Mouse (Mus musculus) MEL (cell line): ENCODE data around the gene Gphb5. TPM values are rescaled to one million over a fixed set of nuclear protein-coding genes. Genes with fewer than 3 reads are reported as not detected.

Source experiments
- DNase-seq: peaks from one replicate; pipeline ENCODE4 v3.0.0; 2011; ENCODE audit warnings: low read depth, low spot score
- H3K27ac ChIP-seq: 2 replicates; pipeline ENCODE4 v1.5.1; 2012; ENCODE audit warnings: low read depth, mild to moderate bottlenecking, control low read depth, low read length, moderate library complexity; ENCODE audit not compliant: control insufficient read depth
- H3K27me3 ChIP-seq, 2 experiments: fragments of 150-350 bp in 1 of 2; sonication (generic) in 1 of 2; 2 replicates each; pipeline ENCODE4 v1.6.1; 2012; ENCODE audit warnings: low read length in 2 of 2, mild to moderate bottlenecking in 2 of 2, improper control_type of control experiment in 1 of 2, moderate library complexity in 1 of 2; ENCODE audit not compliant: insufficient read depth in 2 of 2, control insufficient read depth in 1 of 2
- H3K36me3 ChIP-seq, 2 experiments: 2 replicates each; pipeline ENCODE4 v1.6.1; 2012 to 2014; ENCODE audit warnings: low read length in 2 of 2, improper control_type of control experiment in 1 of 2, inconsistent platforms in 1 of 2, mild to moderate bottlenecking in 1 of 2; ENCODE audit not compliant: insufficient read depth in 2 of 2, control insufficient read depth in 1 of 2
- H3K4me1 ChIP-seq, 2 experiments: fragments of 150-350 bp in 1 of 2; sonication (generic) in 1 of 2; 2 replicates each; pipeline ENCODE4 v1.6.1; 2012; ENCODE audit warnings: low read length in 2 of 2, improper control_type of control experiment in 1 of 2, mild to moderate bottlenecking in 1 of 2; ENCODE audit not compliant: insufficient read depth in 2 of 2, control insufficient read depth in 1 of 2
- H3K4me3 ChIP-seq, 2 experiments: fragments of 150-350 bp in 1 of 2; sonication (generic) in 1 of 2; 2 replicates each; pipeline ENCODE4 v1.5.1; 2012; ENCODE audit warnings: low read depth in 2 of 2, low read length in 2 of 2, mild to moderate bottlenecking in 2 of 2, moderate library complexity in 2 of 2, control low read depth in 1 of 2, improper control_type of control experiment in 1 of 2; ENCODE audit not compliant: control insufficient read depth in 1 of 2, insufficient read depth in 1 of 2
- H3K79me2 ChIP-seq: 2 replicates; pipeline ENCODE4 v1.6.1; 2012; ENCODE audit warnings: mild to moderate bottlenecking, low read length, moderate library complexity; ENCODE audit not compliant: control insufficient read depth, poor library complexity, insufficient read depth
- H3K9ac ChIP-seq: 2 replicates; pipeline ENCODE4 v1.6.1; 2012; ENCODE audit warnings: low read depth, mild to moderate bottlenecking, control low read depth, low read length, moderate library complexity; ENCODE audit not compliant: control insufficient read depth, poor library complexity, severe bottlenecking
- H3K9me3 ChIP-seq: fragments of 150-350 bp; sonication (generic); replicated peaks from 2 replicates; pipeline ENCODE4 v1.6.1; 2012; ENCODE audit warnings: mild to moderate bottlenecking, low read length, improper control_type of control experiment, moderate library complexity; ENCODE audit not compliant: insufficient read depth
- BHLHE40 ChIP-seq: IDR thresholded peaks from 2 replicates; pipeline ENCODE4 v1.6.1; 2012; ENCODE audit warnings: low read depth, mild to moderate bottlenecking, inconsistent platforms, low read length, improper control_type of control experiment, borderline replicate concordance
- CHD1 ChIP-seq: IDR thresholded peaks from 2 replicates; pipeline ENCODE4 v1.6.1; 2012; ENCODE audit warnings: low read depth, mild to moderate bottlenecking, inconsistent platforms, low read length, improper control_type of control experiment
- CHD2 ChIP-seq: IDR thresholded peaks from 2 replicates; pipeline ENCODE4 v1.6.1; 2011; ENCODE audit warnings: low read length, improper control_type of control experiment
- CTCF ChIP-seq, 3 experiments: IDR thresholded peaks in 2 of 3; conservative IDR thresholded peaks in 1 of 3; 2 replicates each; pipeline ENCODE4 v1.5.1; 2011 to 2012; ENCODE audit warnings: low read length in 3 of 3, low read depth in 2 of 3, mild to moderate bottlenecking in 2 of 3, improper control_type of control experiment in 1 of 3, inconsistent platforms in 1 of 3, mixed read lengths in 1 of 3, moderate library complexity in 1 of 3; ENCODE audit not compliant: control insufficient read depth in 1 of 3, insufficient read depth in 1 of 3, poor library complexity in 1 of 3, severe bottlenecking in 1 of 3
- E2F4 ChIP-seq: IDR thresholded peaks from 2 replicates; pipeline ENCODE4 v1.6.1; 2011; ENCODE audit warnings: low read depth, low read length, improper control_type of control experiment, borderline replicate concordance
- EP300 ChIP-seq, 2 experiments: IDR thresholded peaks; 2 replicates each; pipeline ENCODE4 v1.6.1; 2011; ENCODE audit warnings: improper control_type of control experiment in 2 of 2, low read length in 2 of 2, low read depth in 1 of 2, mild to moderate bottlenecking in 1 of 2
- ETS1 ChIP-seq: IDR thresholded peaks from 2 replicates; pipeline ENCODE4 v1.6.1; 2012; ENCODE audit warnings: low read depth, mild to moderate bottlenecking, inconsistent platforms, low read length, improper control_type of control experiment, moderate library complexity
- GABPA ChIP-seq: IDR thresholded peaks from 2 replicates; pipeline ENCODE4 v1.6.1; 2012; ENCODE audit warnings: low read depth, mild to moderate bottlenecking, inconsistent platforms, low read length, improper control_type of control experiment, moderate library complexity
- HCFC1 ChIP-seq: IDR thresholded peaks from 2 replicates; pipeline ENCODE4 v1.6.1; 2012; ENCODE audit warnings: low read depth, mild to moderate bottlenecking, inconsistent platforms, low read length, improper control_type of control experiment, moderate library complexity
- JUND ChIP-seq: IDR thresholded peaks from 2 replicates; pipeline ENCODE4 v1.6.1; 2011; ENCODE audit warnings: low read depth, mild to moderate bottlenecking, improper control_type of control experiment, low read length
- KAT2A ChIP-seq: conservative IDR thresholded peaks from 2 replicates; pipeline ENCODE4 v1.6.1; 2012; ENCODE audit warnings: low read depth, low read length, improper control_type of control experiment, inconsistent platforms
- MAFK ChIP-seq: IDR thresholded peaks from 2 replicates; pipeline ENCODE4 v1.6.1; 2011; ENCODE audit warnings: low read depth, mild to moderate bottlenecking, low read length, improper control_type of control experiment, borderline replicate concordance
- MAX ChIP-seq: IDR thresholded peaks from 2 replicates; pipeline ENCODE4 v1.6.1; 2011; ENCODE audit warnings: low read length, improper control_type of control experiment
- MEF2A ChIP-seq: IDR thresholded peaks from 2 replicates; pipeline ENCODE4 v1.6.1; 2014; ENCODE audit warnings: low read depth, mild to moderate bottlenecking, inconsistent platforms, low read length, improper control_type of control experiment; ENCODE audit not compliant: poor library complexity, insufficient replicate concordance, severe bottlenecking; ENCODE audit errors: extremely low read depth
- MXI1 ChIP-seq: IDR thresholded peaks from 2 replicates; pipeline ENCODE4 v1.6.1; 2011; ENCODE audit warnings: mild to moderate bottlenecking, low read depth, low read length, improper control_type of control experiment
- MYC ChIP-seq: IDR thresholded peaks from 2 replicates; pipeline ENCODE4 v1.6.1; 2011; ENCODE audit warnings: low read depth, mild to moderate bottlenecking, low read length, improper control_type of control experiment, moderate library complexity
- NELFE ChIP-seq: IDR thresholded peaks from 2 replicates; pipeline ENCODE4 v1.6.1; 2011; ENCODE audit warnings: low read depth, low read length, improper control_type of control experiment
- POLR2A ChIP-seq, 2 experiments: IDR thresholded peaks; 2 replicates each; pipeline ENCODE4 v1.6.1; 2011 to 2012; ENCODE audit warnings: low read length in 2 of 2, mild to moderate bottlenecking in 2 of 2, control low read depth in 1 of 2, improper control_type of control experiment in 1 of 2, low read depth in 1 of 2, moderate library complexity in 1 of 2; ENCODE audit not compliant: control insufficient read depth in 1 of 2, insufficient read depth in 1 of 2, poor library complexity in 1 of 2
- POLR2AphosphoS2 ChIP-seq: IDR thresholded peaks from 2 replicates; pipeline ENCODE4 v1.6.1; 2011; ENCODE audit warnings: low read length, improper control_type of control experiment
- POLR2AphosphoS5 ChIP-seq: IDR thresholded peaks from 2 replicates; pipeline ENCODE4 v1.6.1; 2012; ENCODE audit warnings: low read depth, borderline replicate concordance, mild to moderate bottlenecking, inconsistent platforms, low read length, moderate library complexity, mixed read lengths
- SMC3 ChIP-seq: IDR thresholded peaks from 2 replicates; pipeline ENCODE4 v1.6.1; 2011; ENCODE audit warnings: low read depth, low read length, improper control_type of control experiment
- TAL1 ChIP-seq: IDR thresholded peaks from 2 replicates; pipeline ENCODE4 v1.6.1; 2012; ENCODE audit warnings: mild to moderate bottlenecking, inconsistent platforms, low read length, moderate library complexity, mixed read lengths
- TCF12 ChIP-seq: IDR thresholded peaks from 2 replicates; pipeline ENCODE4 v1.6.1; 2014; ENCODE audit warnings: low read depth, mild to moderate bottlenecking, inconsistent platforms, low read length, improper control_type of control experiment, moderate library complexity
- UBTF ChIP-seq: IDR thresholded peaks from 2 replicates; pipeline ENCODE4 v1.6.1; 2012; ENCODE audit warnings: low read depth, mild to moderate bottlenecking, inconsistent platforms, low read length, improper control_type of control experiment, moderate library complexity, borderline replicate concordance; ENCODE audit not compliant: insufficient read depth
- USF2 ChIP-seq, 2 experiments: IDR thresholded peaks; 2 replicates each; pipeline ENCODE4 v1.6.1; 2011 to 2012; ENCODE audit warnings: improper control_type of control experiment in 2 of 2, low read length in 2 of 2, borderline replicate concordance in 1 of 2, inconsistent platforms in 1 of 2, low read depth in 1 of 2, mild to moderate bottlenecking in 1 of 2; ENCODE audit not compliant: insufficient read depth in 1 of 2
- ZC3H11A ChIP-seq: IDR thresholded peaks from 2 replicates; pipeline ENCODE4 v1.6.1; 2012; ENCODE audit warnings: low read depth, mild to moderate bottlenecking, inconsistent platforms, low read length, improper control_type of control experiment
- ZKSCAN1 ChIP-seq: IDR thresholded peaks from 2 replicates; pipeline ENCODE4 v1.6.1; 2012; ENCODE audit warnings: low read depth, mild to moderate bottlenecking, inconsistent platforms, low read length, improper control_type of control experiment, moderate library complexity
- ZMIZ1 ChIP-seq: IDR thresholded peaks from 2 replicates; pipeline ENCODE4 v1.6.1; 2012; ENCODE audit warnings: low read depth, mild to moderate bottlenecking, inconsistent platforms, low read length, improper control_type of control experiment, moderate library complexity
- ZNF384 ChIP-seq: IDR thresholded peaks from 2 replicates; pipeline ENCODE4 v1.6.1; 2012; ENCODE audit warnings: low read depth, mild to moderate bottlenecking, inconsistent platforms, low read length, improper control_type of control experiment
- polyA plus RNA-seq, 2 experiments: library from polyadenylated mRNA; stranded (reverse) in 1 of 2; unstranded in 1 of 2; fragments of >175 nt in 1 of 2; fragments of >200 nt in 1 of 2; gene quantifications; 2 replicates each; pipeline versions ENCODE4 v1.2.1 to v1.2.4; 2012; ENCODE audit warnings: low replicate concordance in 2 of 2, low read depth in 1 of 2; ENCODE audit not compliant: insufficient read length in 2 of 2, insufficient read depth in 1 of 2, missing spikeins in 1 of 2
- total RNA-seq: library from RNA; depleted of rRNA; stranded (reverse); fragments of 300-350 nt; gene quantifications from 2 replicates; pipeline ENCODE4 v1.2.3, GENCODE M21; 2012

Gphb5 gene
- total and polyA plus RNA-seq, 3 experiments = not detected

DNA sequence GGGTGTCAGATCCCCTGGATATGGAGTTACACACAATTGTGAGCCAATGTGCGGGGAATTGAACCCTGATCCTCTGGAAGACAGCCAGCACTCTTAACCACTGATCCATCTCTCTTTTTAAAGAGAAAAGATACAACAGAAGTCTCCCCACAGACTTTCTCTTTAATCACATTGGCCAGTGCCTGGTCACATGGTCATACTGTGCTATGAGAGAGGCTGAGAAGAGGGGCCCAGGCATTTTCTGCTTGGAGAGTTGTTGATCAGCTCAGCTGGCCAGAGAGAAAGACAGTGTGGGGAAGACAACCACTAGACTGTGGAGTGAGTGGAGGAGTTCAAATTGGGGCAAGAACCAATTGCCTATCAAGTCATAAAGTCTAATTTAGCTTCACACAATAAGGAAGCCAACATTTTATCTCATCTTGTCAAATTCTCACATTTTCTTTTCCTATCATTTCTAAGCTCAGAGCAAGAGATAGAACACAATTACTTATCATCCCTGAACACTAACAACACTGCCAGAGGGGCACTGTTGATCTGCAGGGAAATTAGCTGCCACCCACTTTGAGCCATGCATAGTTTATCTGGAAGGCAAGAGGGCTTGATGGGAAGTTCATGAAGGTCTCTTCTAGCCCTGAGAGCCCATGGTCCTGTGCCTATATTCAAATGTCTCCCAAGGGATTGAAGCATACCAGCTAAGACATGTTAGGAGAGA is 13.3 kb upstream of the Gphb5 start (continued):
- TF ChIP-seq POLR2AphosphoS5 = no peak
- no peak for TF ChIP-seq ZC3H11A
- no peak for TF ChIP-seq CHD2
- TF ChIP-seq JUND = no peak
- TF ChIP-seq MAFK = no peak
- TF ChIP-seq CTCF (IDR thresholded peaks at IDR 0.05 in 2 of 3, conservative IDR thresholded peaks at IDR 0.05 in 1 of 3; ENCODE audit: control insufficient read depth in 1 of 3, insufficient read depth in 1 of 3, low read depth in 2 of 3, low read length in 3 of 3, poor library complexity in 1 of 3, severe bottlenecking in 1 of 3) = peak in 1 of 3 experiments; percentile 17; a peak in 2 of 6 replicates
- no peak for TF ChIP-seq MEF2A
- no peak for TF ChIP-seq UBTF
- peak; percentile 37 to 72; a peak in 3 of 4 replicates for TF ChIP-seq EP300 (IDR thresholded peaks at IDR 0.05; ENCODE audit: low read depth in 1 of 2, low read length in 2 of 2)
- no peak for TF ChIP-seq ZNF384
- no peak for TF ChIP-seq TAL1
- TF ChIP-seq CHD1 = no peak
- TF ChIP-seq HCFC1 = no peak
- no peak for TF ChIP-seq KAT2A
- no peak for TF ChIP-seq POLR2A (IDR thresholded peaks at IDR 0.05; ENCODE audit: control insufficient read depth in 1 of 2, insufficient read depth in 1 of 2, low read depth in 1 of 2, low read length in 2 of 2, poor library complexity in 1 of 2)
- TF ChIP-seq MAX = no peak
- no peak for TF ChIP-seq GABPA
- TF ChIP-seq MXI1 = no peak
- no peak for TF ChIP-seq POLR2AphosphoS2
- no peak for TF ChIP-seq ZKSCAN1
- peak in 1 of 2 experiments; percentile 33; a peak in 1 of 4 replicates for TF ChIP-seq USF2 (IDR thresholded peaks at IDR 0.05; ENCODE audit: borderline replicate concordance in 1 of 2, insufficient read depth in 1 of 2, low read depth in 1 of 2, low read length in 2 of 2)

DNA sequence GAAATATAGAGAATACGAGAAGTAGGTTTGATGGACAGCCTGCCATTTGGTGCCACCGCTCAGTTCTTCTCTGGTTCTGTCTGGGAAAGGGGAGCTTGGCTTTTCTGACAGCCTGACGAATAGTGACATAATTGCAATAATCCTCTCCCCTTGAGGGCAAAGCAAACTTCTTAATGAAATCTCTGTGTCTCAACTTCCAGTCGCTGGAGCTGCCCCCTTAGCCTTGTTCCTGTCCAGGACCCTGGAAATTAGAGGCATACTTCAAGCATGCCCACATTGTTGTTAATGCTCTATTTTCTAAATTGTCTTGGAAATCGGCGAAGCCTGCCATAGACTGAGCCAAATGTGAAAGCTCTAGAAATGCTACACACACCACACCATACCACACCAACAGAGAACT is 12.1 kb upstream of the Gphb5 start:
- Histone ChIP-seq H3K9me3 (no peaks in the 10 kb centered on the region), H3K9ac (no peak overlapping the region), H3K79me2 (no peaks in the 10 kb centered on the region), H3K27me3 (no peaks in the 10 kb centered on the region; a peak in 1 of 4 replicates), H3K36me3 (no peaks in the 10 kb centered on the region), H3K4me3 (no peak overlapping the region), H3K4me1 (peaks cover 0 to 7% of the 10 kb centered on the region in 2 experiments; a peak in 2 of 4 replicates), H3K27ac (no peak overlapping the region)
- DNase-seq = no peak
- TF ChIP-seq MXI1 (no peak), NELFE (no peak), CHD1 (no peak), ZMIZ1 (no peak), CHD2 (no peak), E2F4 (no peak), EP300 (IDR thresholded peaks at IDR 0.05; ENCODE audit: low read depth in 1 of 2, low read length in 2 of 2) (no peak), ETS1 (no peak), MYC (no peak), KAT2A (no peak), SMC3 (no peak), TCF12 (no peak), BHLHE40 (no peak), CTCF (IDR thresholded peaks at IDR 0.05 in 2 of 3, conservative IDR thresholded peaks at IDR 0.05 in 1 of 3; ENCODE audit: control insufficient read depth in 1 of 3, insufficient read depth in 1 of 3, low read depth in 2 of 3, low read length in 3 of 3, poor library complexity in 1 of 3, severe bottlenecking in 1 of 3) (no peak), UBTF (no peak), HCFC1 (no peak), ZNF384 (no peak), JUND (no peak)
